Mouse (Mus musculus): ENCODE measurements around the gene Unc13a. TPM values are rescaled to one million over a fixed set of nuclear protein-coding genes. Genes with fewer than 3 reads are reported as not detected.

The Unc13a gene
- total RNA-seq, 1 experiment, result 3.0 TPM

DNA sequence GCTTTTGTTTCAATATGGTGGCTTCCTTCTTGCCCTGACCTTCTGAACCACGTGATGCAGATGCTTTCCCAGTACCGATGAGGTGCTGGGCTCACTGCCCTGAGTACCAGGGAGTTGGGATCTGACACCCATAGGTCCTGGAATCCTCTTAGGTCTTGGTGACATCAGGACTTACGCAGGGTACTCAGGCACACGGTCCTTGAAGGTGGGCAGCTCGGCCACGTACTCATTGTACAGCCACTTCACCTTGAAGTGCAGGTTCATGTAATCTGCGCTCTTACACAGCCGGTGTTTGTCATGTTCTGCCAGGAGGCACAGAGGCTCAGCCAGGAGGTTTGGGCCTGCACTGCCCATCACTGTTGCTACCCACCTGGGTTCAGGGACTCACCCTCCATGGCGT is 26.0 kb downstream of the Unc13a start:
- no peak overlapping the region for H3K4me3 ChIP-seq (ENCODE audit: insufficient read depth in 1 of 2, low read depth in 1 of 2, low read length in 2 of 2, poor library complexity in 1 of 2, severe bottlenecking in 1 of 2)
- DNase-seq (ENCODE audit: low read depth, low spot score), result no peak
- no peaks in the 10 kb centered on the region for H3K4me1 ChIP-seq (ENCODE audit: control insufficient read depth in 2 of 2, insufficient read depth in 2 of 2, low read length in 2 of 2, poor library complexity in 1 of 2)
- H3K36me3 ChIP-seq (ENCODE audit: control insufficient read depth, insufficient read depth, low read length, poor library complexity, severe bottlenecking), result peaks cover 2% of the 10 kb centered on the region; the same call in 1 of the 2 replicates
- H3K9me3 ChIP-seq (ENCODE audit: control insufficient read depth, insufficient read depth, low read depth, low read length), result no peaks in the 10 kb centered on the region
- H3K27ac ChIP-seq (ENCODE audit: insufficient read depth, low read depth, low read length, poor library complexity, severe bottlenecking), result no peak overlapping the region
- no peak overlapping the region for H3K9ac ChIP-seq (ENCODE audit: insufficient read depth, low read depth, low read length, poor library complexity, severe bottlenecking)
- in situ Hi-C loops (cut with MboI; ENCODE audit: low sequenced_read_pairs in 2 of 2, unreplicated experiment in 2 of 2), result no loop called here
- TF ChIP-seq CHD2 (IDR thresholded peaks at IDR 0.05; ENCODE audit: low read depth, low read length) (no peak), ZNF384 (IDR thresholded peaks at IDR 0.05; ENCODE audit: low read depth, low read length) (no peak), ZC3H11A (IDR thresholded peaks at IDR 0.05; ENCODE audit: borderline replicate concordance, low read depth, low read length) (no peak), HCFC1 (IDR thresholded peaks at IDR 0.05; ENCODE audit: borderline replicate concordance, insufficient read depth, low read length) (no peak), MAFK (IDR thresholded peaks at IDR 0.05; ENCODE audit: insufficient read depth, low read depth, low read length) (no peak)

DNA sequence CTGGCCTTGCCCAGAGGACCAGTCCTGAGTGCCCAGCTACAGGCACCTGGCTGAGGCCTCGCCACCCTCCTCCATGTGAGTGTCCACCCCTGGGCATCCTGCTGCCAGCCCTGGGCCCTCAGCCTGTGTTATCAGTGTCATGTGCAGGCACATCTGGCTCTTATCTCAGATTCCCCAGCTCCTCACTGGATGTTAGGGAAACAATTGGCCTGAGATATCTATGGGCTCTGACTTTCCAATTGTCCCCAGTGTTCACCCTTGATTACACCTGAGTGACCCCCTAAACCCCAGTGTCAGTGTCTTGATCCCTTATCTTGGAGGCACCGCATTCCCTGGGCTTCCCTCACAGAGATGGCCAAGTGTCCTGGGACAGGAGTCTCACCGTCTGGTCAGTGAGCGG is 32.2 kb downstream of the Unc13a start:
- Histone ChIP-seq H3K4me1 (ENCODE audit: control insufficient read depth in 2 of 2, insufficient read depth in 2 of 2, low read length in 2 of 2, poor library complexity in 1 of 2) (peaks cover 1 to 10% of the 10 kb centered on the region in 2 experiments; a peak in 2 of 4 replicates), H3K27ac (ENCODE audit: insufficient read depth, low read depth, low read length, poor library complexity, severe bottlenecking) (no peak overlapping the region), H3K9me3 (ENCODE audit: control insufficient read depth, insufficient read depth, low read depth, low read length) (no peaks in the 10 kb centered on the region), H3K9ac (ENCODE audit: insufficient read depth, low read depth, low read length, poor library complexity, severe bottlenecking) (no peak overlapping the region), H3K36me3 (ENCODE audit: control insufficient read depth, insufficient read depth, low read length, poor library complexity, severe bottlenecking) (no peaks in the 10 kb centered on the region), H3K4me3 (ENCODE audit: insufficient read depth in 1 of 2, low read depth in 1 of 2, low read length in 2 of 2, poor library complexity in 1 of 2, severe bottlenecking in 1 of 2) (no peak overlapping the region)
- DNase-seq (ENCODE audit: low read depth, low spot score), result no peak
- TF ChIP-seq CHD2 (IDR thresholded peaks at IDR 0.05; ENCODE audit: low read depth, low read length), result no peak
- no peak for TF ChIP-seq ZNF384 (IDR thresholded peaks at IDR 0.05; ENCODE audit: low read depth, low read length)
- TF ChIP-seq ZC3H11A (IDR thresholded peaks at IDR 0.05; ENCODE audit: borderline replicate concordance, low read depth, low read length), result no peak
- no peak for TF ChIP-seq MAFK (IDR thresholded peaks at IDR 0.05; ENCODE audit: insufficient read depth, low read depth, low read length)
- no peak for TF ChIP-seq HCFC1 (IDR thresholded peaks at IDR 0.05; ENCODE audit: borderline replicate concordance, insufficient read depth, low read length)
- in situ Hi-C loops (cut with MboI; ENCODE audit: low sequenced_read_pairs in 2 of 2, unreplicated experiment in 2 of 2), result no loop called here

DNA sequence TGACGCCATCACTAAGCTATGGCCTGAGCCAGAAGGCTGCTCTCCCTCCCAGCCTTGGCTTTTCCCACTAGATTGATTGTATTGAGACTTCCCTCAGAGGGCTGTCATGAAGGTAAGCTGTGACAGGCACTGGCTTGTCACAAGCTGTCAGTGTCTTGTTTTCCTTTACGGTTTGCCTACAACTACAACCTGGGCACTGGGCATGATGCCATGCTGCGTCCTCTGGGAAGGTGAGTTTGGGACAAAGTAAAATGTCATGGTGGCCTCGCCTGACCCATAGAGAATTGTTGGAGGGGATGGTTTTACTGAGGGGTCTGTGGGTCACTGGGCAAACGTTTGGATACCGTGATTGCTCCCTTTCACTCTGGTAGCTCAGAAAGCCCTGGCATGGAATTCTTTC is 33.2 kb downstream of the Unc13a start:
- Histone ChIP-seq H3K4me1 (ENCODE audit: control insufficient read depth in 2 of 2, insufficient read depth in 2 of 2, low read length in 2 of 2, poor library complexity in 1 of 2) (peaks cover 1 to 12% of the 10 kb centered on the region in 2 experiments; a peak in 2 of 4 replicates), H3K36me3 (ENCODE audit: control insufficient read depth, insufficient read depth, low read length, poor library complexity, severe bottlenecking) (no peaks in the 10 kb centered on the region), H3K27ac (ENCODE audit: insufficient read depth, low read depth, low read length, poor library complexity, severe bottlenecking) (no peak overlapping the region), H3K9me3 (ENCODE audit: control insufficient read depth, insufficient read depth, low read depth, low read length) (no peaks in the 10 kb centered on the region), H3K4me3 (ENCODE audit: insufficient read depth in 1 of 2, low read depth in 1 of 2, low read length in 2 of 2, poor library complexity in 1 of 2, severe bottlenecking in 1 of 2) (no peak overlapping the region), H3K9ac (ENCODE audit: insufficient read depth, low read depth, low read length, poor library complexity, severe bottlenecking) (no peak overlapping the region)
- in situ Hi-C loops (cut with MboI; ENCODE audit: low sequenced_read_pairs in 2 of 2, unreplicated experiment in 2 of 2), result no loop called here
- TF ChIP-seq CHD2 (IDR thresholded peaks at IDR 0.05; ENCODE audit: low read depth, low read length) (no peak), MAFK (IDR thresholded peaks at IDR 0.05; ENCODE audit: insufficient read depth, low read depth, low read length) (no peak), ZC3H11A (IDR thresholded peaks at IDR 0.05; ENCODE audit: borderline replicate concordance, low read depth, low read length) (no peak), HCFC1 (IDR thresholded peaks at IDR 0.05; ENCODE audit: borderline replicate concordance, insufficient read depth, low read length) (no peak), ZNF384 (IDR thresholded peaks at IDR 0.05; ENCODE audit: low read depth, low read length) (no peak)
- DNase-seq (ENCODE audit: low read depth, low spot score), result no peak

DNA sequence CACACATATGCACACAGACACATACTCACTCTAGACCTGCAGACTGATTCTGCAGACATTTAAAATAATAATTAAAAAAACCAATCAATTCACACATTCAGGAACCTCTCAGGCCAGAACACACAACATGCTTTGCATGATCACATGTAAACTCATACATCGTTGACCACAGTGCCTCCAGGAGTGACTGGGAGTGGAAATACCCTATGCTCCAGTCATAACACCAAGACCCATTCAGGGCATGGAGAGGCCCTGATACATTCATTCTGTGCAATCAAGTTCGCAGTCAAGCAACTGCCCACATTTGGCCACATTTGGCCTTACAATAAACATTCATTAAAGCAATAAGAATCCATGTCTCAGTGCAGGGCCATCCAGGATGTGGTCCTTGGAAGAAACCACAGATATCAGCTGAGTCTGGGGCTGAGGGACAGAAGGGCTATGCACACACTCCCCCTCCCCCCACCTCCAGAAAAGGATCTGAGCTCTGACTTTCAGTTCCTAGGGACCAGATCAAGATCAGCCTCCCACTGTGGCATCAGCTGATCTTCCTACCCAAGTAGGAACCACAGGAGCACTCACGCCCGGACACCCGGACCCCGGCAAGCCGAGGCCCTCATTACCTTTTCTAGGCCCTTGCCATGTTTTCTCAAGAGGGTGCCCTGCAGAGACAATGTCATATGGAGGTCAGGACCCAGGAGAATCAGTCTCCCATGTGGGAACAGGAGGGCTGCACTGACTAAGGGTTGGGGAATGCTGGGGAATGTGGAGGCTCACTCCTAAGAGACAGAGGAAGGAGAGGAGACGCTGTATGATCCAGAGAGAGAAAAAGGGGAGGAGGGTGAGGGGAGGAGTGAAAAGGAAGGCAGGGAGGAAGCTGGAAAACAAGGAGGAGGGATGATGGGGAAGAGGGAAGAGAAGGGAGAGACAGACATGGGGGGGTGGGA is 34.1 kb downstream of the Unc13a start:
- Histone ChIP-seq H3K9me3 (ENCODE audit: control insufficient read depth, insufficient read depth, low read depth, low read length) (no peaks in the 10 kb centered on the region), H3K4me3 (ENCODE audit: insufficient read depth in 1 of 2, low read depth in 1 of 2, low read length in 2 of 2, poor library complexity in 1 of 2, severe bottlenecking in 1 of 2) (no peak overlapping the region), H3K9ac (ENCODE audit: insufficient read depth, low read depth, low read length, poor library complexity, severe bottlenecking) (no peak overlapping the region), H3K27ac (ENCODE audit: insufficient read depth, low read depth, low read length, poor library complexity, severe bottlenecking) (no peak overlapping the region), H3K4me1 (ENCODE audit: control insufficient read depth in 2 of 2, insufficient read depth in 2 of 2, low read length in 2 of 2, poor library complexity in 1 of 2) (peaks cover 1 to 18% of the 10 kb centered on the region in 2 experiments; a peak in 2 of 4 replicates), H3K36me3 (ENCODE audit: control insufficient read depth, insufficient read depth, low read length, poor library complexity, severe bottlenecking) (no peaks in the 10 kb centered on the region)
- in situ Hi-C loops (cut with MboI; ENCODE audit: low sequenced_read_pairs in 2 of 2, unreplicated experiment in 2 of 2), result no loop called here
- DNase-seq (ENCODE audit: low read depth, low spot score), result no peak
- TF ChIP-seq CHD2 (IDR thresholded peaks at IDR 0.05; ENCODE audit: low read depth, low read length), result no peak
- no peak for TF ChIP-seq ZC3H11A (IDR thresholded peaks at IDR 0.05; ENCODE audit: borderline replicate concordance, low read depth, low read length)
- TF ChIP-seq HCFC1 (IDR thresholded peaks at IDR 0.05; ENCODE audit: borderline replicate concordance, insufficient read depth, low read length), result no peak
- no peak for TF ChIP-seq ZNF384 (IDR thresholded peaks at IDR 0.05; ENCODE audit: low read depth, low read length)
- no peak for TF ChIP-seq MAFK (IDR thresholded peaks at IDR 0.05; ENCODE audit: insufficient read depth, low read depth, low read length)
